Mouse (Mus musculus): ENCODE results near the gene Gpr4.

DNA sequence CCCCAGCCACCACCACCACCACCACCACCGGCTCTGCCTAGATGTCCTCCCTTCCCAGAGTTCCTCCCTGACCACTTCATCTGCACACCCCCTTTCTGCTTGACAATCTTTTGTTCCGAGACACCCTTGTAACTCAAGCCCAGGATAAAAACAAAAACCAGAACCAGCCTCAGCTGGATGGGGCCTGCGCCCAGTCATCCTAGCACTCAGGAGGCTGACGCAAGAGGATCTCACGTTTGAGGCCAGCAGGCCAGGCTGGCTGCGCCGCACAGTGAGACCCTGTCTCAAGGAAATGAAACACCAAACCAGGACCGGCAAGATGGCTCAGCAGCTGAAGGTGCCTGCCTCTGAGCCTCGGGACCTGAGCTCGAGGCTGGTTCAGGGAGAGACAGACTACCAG lies 54.7 kb downstream of the Gpr4 start:
- TF ChIP-seq GATA1 (IDR thresholded peaks at IDR 0.05; ENCODE audit: low read length), result no peak
- TF ChIP-seq TAL1 (IDR thresholded peaks at IDR 0.05; ENCODE audit: low read length), result no peak
